Mouse (Mus musculus): ENCODE measurements at regions not wholly inside any gene's neighbourhood (a gene's known extent, or its start where the extent isn't known, plus 50 kb on each side); places are given as distances from the start of the nearest gene placed in this dataset.

GRCm38 (mm10) chr9:53045788-53046187 lies 202.1 kb downstream of the Ddx10 start:
- DNase-seq (ENCODE audit: low spot score) (no peak), ATAC-seq (no peak)
- WGBS, result 68% methylated on average over 6 of the region's 6 CpGs

GRCm38 (mm10) chr9:53033797-53034196 lies 214.1 kb downstream of the Ddx10 start:
- H3K4me1 ChIP-seq (ENCODE audit: insufficient read depth, low read depth, low read length), result no peaks in the 10 kb centered on the region
- H3K27ac ChIP-seq (ENCODE audit: low read length), result no peak overlapping the region
- TF ChIP-seq CTCF (IDR thresholded peaks at IDR 0.05), result no peak
- TF ChIP-seq EP300 (IDR thresholded peaks at IDR 0.05), result no peak
- H3K4me2 ChIP-seq (replicated peaks; ENCODE audit: low read depth, low read length), result no peak overlapping the region
- no peak overlapping the region for H3K9ac ChIP-seq (replicated peaks; ENCODE audit: low read depth)
- no peak overlapping the region for H3K4me3 ChIP-seq (ENCODE audit: low read depth, low read length)
- no peak for ATAC-seq
- 77% methylated on average over 4 of the region's 4 CpGs for WGBS
- H3K36me3 ChIP-seq (ENCODE audit: insufficient read depth, low read length), result no peaks in the 10 kb centered on the region
- DNase-seq (ENCODE audit: low spot score), result no peak
- H3K27me3 ChIP-seq (replicated peaks; ENCODE audit: insufficient read depth, low read length), result no peaks in the 10 kb centered on the region
- H3K9me3 ChIP-seq (ENCODE audit: low read length), result no peaks in the 10 kb centered on the region

More at GRCm38 (mm10) chr9:53045788-53046187, 202.1 kb downstream of the Ddx10 start:
- no peaks in the 10 kb centered on the region for H3K27me3 ChIP-seq (replicated peaks; ENCODE audit: insufficient read depth, low read length)
- no peaks in the 10 kb centered on the region for H3K4me1 ChIP-seq (ENCODE audit: insufficient read depth, low read depth, low read length)
- H3K9ac ChIP-seq (replicated peaks; ENCODE audit: low read depth), result no peak overlapping the region
- no peaks in the 10 kb centered on the region for H3K9me3 ChIP-seq (ENCODE audit: low read length)
- H3K4me3 ChIP-seq (ENCODE audit: low read depth, low read length), result no peak overlapping the region
- no peaks in the 10 kb centered on the region for H3K36me3 ChIP-seq (ENCODE audit: insufficient read depth, low read length)
- H3K4me2 ChIP-seq (replicated peaks; ENCODE audit: low read depth, low read length), result no peak overlapping the region
- no peak overlapping the region for H3K27ac ChIP-seq (ENCODE audit: low read length)
- TF ChIP-seq EP300 (IDR thresholded peaks at IDR 0.05) (no peak), CTCF (IDR thresholded peaks at IDR 0.05) (no peak)

GRCm38 (mm10) chr9:53022096-53022495 lies 225.8 kb downstream of the Ddx10 start:
- Histone ChIP-seq H3K4me3 (ENCODE audit: low read depth, low read length) (no peak overlapping the region), H3K4me2 (replicated peaks; ENCODE audit: low read depth, low read length) (no peak overlapping the region), H3K9ac (replicated peaks; ENCODE audit: low read depth) (no peak overlapping the region), H3K9me3 (ENCODE audit: low read length) (no peaks in the 10 kb centered on the region), H3K36me3 (ENCODE audit: insufficient read depth, low read length) (no peaks in the 10 kb centered on the region), H3K27me3 (replicated peaks; ENCODE audit: insufficient read depth, low read length) (no peaks in the 10 kb centered on the region), H3K4me1 (ENCODE audit: insufficient read depth, low read depth, low read length) (no peaks in the 10 kb centered on the region), H3K27ac (ENCODE audit: low read length) (no peak overlapping the region)
- WGBS, result 71% methylated on average over 4 of the region's 4 CpGs
- DNase-seq (ENCODE audit: low spot score) (no peak), ATAC-seq (no peak)
- no peak for TF ChIP-seq CTCF (IDR thresholded peaks at IDR 0.05)
- TF ChIP-seq EP300 (IDR thresholded peaks at IDR 0.05), result no peak

- no peak overlapping the region for H3K9ac ChIP-seq (replicated peaks; ENCODE audit: low read depth)
- ATAC-seq (no peak), DNase-seq (ENCODE audit: low spot score) (no peak)
- H3K27me3 ChIP-seq (replicated peaks; ENCODE audit: insufficient read depth, low read length), result no peaks in the 10 kb centered on the region
- H3K36me3 ChIP-seq (ENCODE audit: insufficient read depth, low read length), result no peaks in the 10 kb centered on the region
- no peak overlapping the region for H3K27ac ChIP-seq (ENCODE audit: low read length)
- TF ChIP-seq CTCF (IDR thresholded peaks at IDR 0.05) (no peak), EP300 (IDR thresholded peaks at IDR 0.05) (no peak)
- no peaks in the 10 kb centered on the region for H3K4me1 ChIP-seq (ENCODE audit: insufficient read depth, low read depth, low read length)
- H3K4me3 ChIP-seq (ENCODE audit: low read depth, low read length), result no peak overlapping the region
- WGBS, result 89% methylated on average over 9 of the region's 9 CpGs
- no peak overlapping the region for H3K4me2 ChIP-seq (replicated peaks; ENCODE audit: low read depth, low read length)
- H3K9me3 ChIP-seq (ENCODE audit: low read length), result no peaks in the 10 kb centered on the region
Measured at GRCm38 (mm10) chr9:53010741-53011140, 237.1 kb downstream of the Ddx10 start.

- no peak for ATAC-seq
- no peak overlapping the region for H3K9ac ChIP-seq (replicated peaks; ENCODE audit: low read depth)
- no peak overlapping the region for H3K4me3 ChIP-seq (ENCODE audit: low read depth, low read length)
- H3K9me3 ChIP-seq (ENCODE audit: low read length), result no peaks in the 10 kb centered on the region
- 84% methylated on average over 10 of the region's 10 CpGs for WGBS
- H3K27ac ChIP-seq (ENCODE audit: low read length), result no peak overlapping the region
- TF ChIP-seq CTCF (IDR thresholded peaks at IDR 0.05), result no peak
- no peak for TF ChIP-seq EP300 (IDR thresholded peaks at IDR 0.05)
- no peaks in the 10 kb centered on the region for H3K4me1 ChIP-seq (ENCODE audit: insufficient read depth, low read depth, low read length)
- H3K36me3 ChIP-seq (ENCODE audit: insufficient read depth, low read length), result no peaks in the 10 kb centered on the region
- no peak for DNase-seq (ENCODE audit: low spot score)
- no peaks in the 10 kb centered on the region for H3K27me3 ChIP-seq (replicated peaks; ENCODE audit: insufficient read depth, low read length)
- H3K4me2 ChIP-seq (replicated peaks; ENCODE audit: low read depth, low read length), result no peak overlapping the region
Measured at GRCm38 (mm10) chr9:53007395-53007794, 240.5 kb downstream of the Ddx10 start.

- ATAC-seq, result no peak
- H3K9ac ChIP-seq (replicated peaks; ENCODE audit: low read depth), result no peak overlapping the region
- H3K4me3 ChIP-seq (ENCODE audit: low read depth, low read length), result no peak overlapping the region
- H3K9me3 ChIP-seq (ENCODE audit: low read length), result no peaks in the 10 kb centered on the region
- no peak for DNase-seq (ENCODE audit: low spot score)
- WGBS, result 80% methylated on average over 1 of the region's 1 CpGs
- H3K4me1 ChIP-seq (ENCODE audit: insufficient read depth, low read depth, low read length), result no peaks in the 10 kb centered on the region
- no peak overlapping the region for H3K27ac ChIP-seq (ENCODE audit: low read length)
- H3K4me2 ChIP-seq (replicated peaks; ENCODE audit: low read depth, low read length), result no peak overlapping the region
- no peak for TF ChIP-seq CTCF (IDR thresholded peaks at IDR 0.05)
- no peak for TF ChIP-seq EP300 (IDR thresholded peaks at IDR 0.05)
- no peaks in the 10 kb centered on the region for H3K36me3 ChIP-seq (ENCODE audit: insufficient read depth, low read length)
- no peaks in the 10 kb centered on the region for H3K27me3 ChIP-seq (replicated peaks; ENCODE audit: insufficient read depth, low read length)
Measured at GRCm38 (mm10) chr9:53006085-53006484, 241.8 kb downstream of the Ddx10 start.
